Mouse (Mus musculus) limb, embryonic 15.5 days (tissue): ENCODE results near the gene Capn11. TPM values are rescaled to one million over a fixed set of nuclear protein-coding genes. Genes with fewer than 3 reads are reported as not detected.

Experiments used
- ATAC-seq: fragments of 200-750 bp; cut with Nextera tagmentation; 2 replicates; pipeline ENCODE4 v1.8.0; 2017; ENCODE audit warnings: low read depth, moderate TSS enrichment; ENCODE audit not compliant: insufficient number of reproducible peaks, low FRiP score, low TSS enrichment
- H3K27ac ChIP-seq: fragments of 300-500 bp; sonication (generic); 2 replicates; pipeline ENCODE4 v1.5.1; 2015; ENCODE audit warnings: moderate library complexity, mild to moderate bottlenecking, inconsistent platforms
- H3K27me3 ChIP-seq: fragments of 300-500 bp; sonication (generic); 2 replicates; pipeline ENCODE4 v1.6.1; 2015; ENCODE audit warnings: inconsistent platforms
- H3K36me3 ChIP-seq: fragments of 300-500 bp; sonication (generic); 2 replicates; pipeline ENCODE4 v1.6.1; 2015; ENCODE audit warnings: inconsistent platforms
- H3K4me1 ChIP-seq: fragments of 300-500 bp; sonication (generic); 2 replicates; pipeline ENCODE4 v1.6.1; 2015; ENCODE audit warnings: inconsistent platforms
- H3K4me2 ChIP-seq: fragments of 300-500 bp; sonication (generic); 2 replicates; pipeline ENCODE4 v1.6.1; 2015; ENCODE audit warnings: mild to moderate bottlenecking, inconsistent platforms
- H3K4me3 ChIP-seq: fragments of 300-500 bp; sonication (generic); 2 replicates; pipeline ENCODE4 v1.5.1; 2015; ENCODE audit warnings: mild to moderate bottlenecking, inconsistent platforms
- H3K9ac ChIP-seq: fragments of 300-500 bp; sonication (generic); 2 replicates; pipeline ENCODE4 v1.6.1; 2015; ENCODE audit warnings: inconsistent platforms
- H3K9me3 ChIP-seq: fragments of 300-500 bp; sonication (generic); 2 replicates; pipeline ENCODE4 v1.6.1; 2016; ENCODE audit warnings: inconsistent platforms
- WGBS: fragments of 180-500 bp; shearing (Covaris S2); methylation state at CpG from one replicate; pipeline ENCODE4 v1.1.7; 2015; 5-methylcytosine and 5-hydroxymethylcytosine counted together
- polyA plus RNA-seq: library from polyadenylated mRNA; unstranded; fragments of >200 nt; fragmentation: Nextera tagmentation; extraction: Ambion mirVana; gene quantifications from 2 replicates; pipeline ENCODE4 v1.2.1, GENCODE M21; 2015

Capn11 gene
- polyA plus RNA-seq, 1 experiment from 2014 or later, result 0.37 TPM

DNA sequence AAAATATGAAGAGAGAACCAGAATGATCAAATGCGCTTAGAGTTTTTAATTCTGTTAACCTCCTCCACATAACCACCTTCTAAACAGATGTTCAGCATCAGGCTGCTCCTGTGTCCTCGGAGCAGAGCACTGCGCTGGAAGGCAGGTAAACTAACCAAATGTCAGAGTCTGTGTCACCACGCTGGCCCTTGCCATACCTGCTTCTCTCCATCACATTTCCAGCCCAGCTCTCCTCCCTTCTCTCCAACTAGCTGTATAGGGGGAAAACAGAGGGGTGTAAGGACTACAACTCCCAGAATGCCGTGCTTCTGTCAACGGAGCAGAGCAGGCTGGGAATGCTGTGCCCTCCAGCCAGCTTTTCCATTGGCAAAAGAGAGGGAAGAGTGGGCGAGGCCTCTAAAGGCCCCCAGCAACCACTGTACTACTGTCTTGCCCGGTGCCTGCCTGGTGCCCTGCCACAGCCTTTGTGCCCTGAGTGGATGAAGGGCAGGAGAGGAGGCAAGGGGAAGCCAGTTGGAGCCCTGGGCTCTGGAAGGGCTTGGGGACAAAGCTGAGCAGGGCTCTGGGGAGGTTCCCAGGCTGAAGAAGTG, 21.4 kb upstream of the Capn11 start:
- Histone ChIP-seq H3K4me2 (peak overlapping the region; percentile 23; the same call in 1 of the 2 replicates), H3K9me3 (no peaks in the 10 kb centered on the region), H3K4me3 (no peak overlapping the region), H3K4me1 (peaks cover 32% of the 10 kb centered on the region), H3K9ac (peak overlapping the region; percentile 35; the same call in 1 of the 2 replicates), H3K27me3 (no peaks in the 10 kb centered on the region), H3K27ac (peak overlapping the region; percentile 54), H3K36me3 (peaks cover 28% of the 10 kb centered on the region)
- 49% methylated on average over 8 of the region's 8 CpGs for WGBS
- ATAC-seq, result 0 out of 2 replicates have a peak, but pooled peaks have one; percentile 49

DNA sequence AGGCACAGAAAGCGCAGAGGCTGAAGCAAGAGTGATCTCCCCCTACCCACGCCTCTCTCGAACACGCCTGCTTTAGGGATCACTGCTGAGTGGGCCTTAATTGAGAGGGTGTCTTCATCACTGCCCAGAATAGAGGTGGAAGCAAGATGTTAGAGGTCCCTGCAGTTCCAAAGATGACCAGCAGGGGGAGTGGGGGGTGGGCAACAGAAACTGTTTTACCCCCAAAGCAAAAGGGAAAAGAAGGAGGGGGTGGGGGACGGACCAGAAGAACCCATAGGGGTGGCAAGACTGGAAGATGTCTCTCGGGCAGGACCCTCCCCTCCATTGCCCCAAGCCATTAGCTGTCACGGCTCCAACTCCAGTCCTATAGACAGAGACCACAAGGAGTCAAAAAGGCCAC, 19.0 kb upstream of the Capn11 start:
- no peak overlapping the region for H3K9ac ChIP-seq
- no peak overlapping the region for H3K27ac ChIP-seq
- peaks cover 48% of the 10 kb centered on the region for H3K36me3 ChIP-seq
- H3K4me3 ChIP-seq, result no peak overlapping the region
- ATAC-seq, result no peak
- H3K4me1 ChIP-seq, result peaks cover 14% of the 10 kb centered on the region
- WGBS, result 37% methylated on average over 7 of the region's 7 CpGs
- no peaks in the 10 kb centered on the region for H3K9me3 ChIP-seq
- H3K4me2 ChIP-seq, result no peak overlapping the region
- H3K27me3 ChIP-seq, result no peaks in the 10 kb centered on the region

DNA sequence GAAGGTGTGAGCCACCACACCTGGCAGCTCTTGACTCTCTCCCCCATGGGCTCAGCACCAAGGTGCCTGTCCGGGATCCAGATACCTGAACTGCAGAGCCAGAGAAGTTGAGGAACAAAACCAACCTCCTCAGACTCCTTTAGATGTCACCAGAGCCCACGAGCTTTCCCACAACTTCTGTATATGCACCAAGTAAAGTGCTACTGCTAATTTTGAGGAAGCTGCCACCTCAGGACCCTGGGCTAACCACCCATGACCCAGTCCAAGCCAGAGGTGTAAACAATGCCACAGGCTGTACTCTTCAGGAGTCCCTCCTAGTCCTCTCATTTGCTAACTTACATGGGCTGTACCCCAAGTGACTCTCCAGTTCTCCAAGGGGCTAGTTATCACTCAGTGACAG, 13.5 kb upstream of the Capn11 start:
- Histone ChIP-seq H3K36me3 (peaks cover 84% of the 10 kb centered on the region), H3K4me1 (no peaks in the 10 kb centered on the region), H3K4me3 (no peak overlapping the region), H3K9me3 (no peaks in the 10 kb centered on the region), H3K27ac (no peak overlapping the region), H3K27me3 (no peaks in the 10 kb centered on the region), H3K4me2 (no peak overlapping the region), H3K9ac (no peak overlapping the region)
- WGBS, result 93% methylated on average over 2 of the region's 2 CpGs
- no peak for ATAC-seq

DNA sequence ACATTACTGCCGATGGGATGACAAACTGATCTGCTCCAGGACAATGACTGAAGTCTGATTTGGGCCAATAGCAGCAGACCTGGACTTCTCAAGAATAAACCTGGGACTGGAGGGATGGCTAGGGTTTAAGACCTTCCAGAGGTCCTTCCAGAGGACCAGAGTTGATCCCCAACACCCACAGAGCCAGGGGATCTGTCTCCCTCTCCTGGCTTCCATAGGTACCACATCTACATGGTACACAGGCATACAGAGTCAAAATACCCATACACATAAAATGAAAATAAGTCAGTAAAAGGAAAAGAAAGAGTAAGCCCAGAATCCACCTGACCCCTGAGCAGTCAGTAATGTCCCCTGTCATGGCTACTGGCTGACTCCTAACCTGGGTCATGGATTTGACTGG, 12.7 kb upstream of the Capn11 start:
- Histone ChIP-seq H3K4me1 (no peaks in the 10 kb centered on the region), H3K27me3 (no peaks in the 10 kb centered on the region), H3K4me2 (no peak overlapping the region), H3K4me3 (no peak overlapping the region), H3K9ac (no peak overlapping the region), H3K9me3 (no peaks in the 10 kb centered on the region), H3K36me3 (peaks cover 86% of the 10 kb centered on the region), H3K27ac (no peak overlapping the region)
- ATAC-seq, result no peak
- WGBS, result 96% methylated on average over 1 of the region's 1 CpGs

DNA sequence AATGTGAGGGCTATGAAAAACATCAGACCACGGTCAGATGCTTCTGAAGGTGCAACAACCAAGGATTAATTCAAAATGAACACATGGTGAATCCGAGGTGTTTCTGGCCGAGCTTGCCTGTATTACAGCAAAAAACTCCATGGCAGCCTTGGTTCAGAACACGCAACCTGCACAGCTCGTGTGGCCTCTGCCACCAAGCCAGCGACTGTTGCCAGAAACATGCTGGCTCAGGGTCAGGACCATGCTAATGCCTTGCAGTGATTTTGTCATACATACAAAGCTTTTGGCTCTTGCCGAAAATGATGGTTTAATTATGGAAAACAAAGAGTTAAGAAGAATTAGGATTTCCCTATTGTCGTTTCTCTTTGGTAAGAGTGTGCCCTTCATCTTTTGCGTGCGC, 8.9 kb upstream of the Capn11 start:
- 87% methylated on average over 10 of the region's 10 CpGs for WGBS
- no peak for ATAC-seq
- no peaks in the 10 kb centered on the region for H3K9me3 ChIP-seq
- peaks cover 86% of the 10 kb centered on the region for H3K36me3 ChIP-seq
- 0 out of 2 replicates have a peak, but pooled peaks cover 3% of the 10 kb centered on the region for H3K4me1 ChIP-seq
- H3K4me3 ChIP-seq, result no peak overlapping the region
- H3K9ac ChIP-seq, result no peak overlapping the region
- no peak overlapping the region for H3K27ac ChIP-seq
- no peak overlapping the region for H3K4me2 ChIP-seq
- no peaks in the 10 kb centered on the region for H3K27me3 ChIP-seq

DNA sequence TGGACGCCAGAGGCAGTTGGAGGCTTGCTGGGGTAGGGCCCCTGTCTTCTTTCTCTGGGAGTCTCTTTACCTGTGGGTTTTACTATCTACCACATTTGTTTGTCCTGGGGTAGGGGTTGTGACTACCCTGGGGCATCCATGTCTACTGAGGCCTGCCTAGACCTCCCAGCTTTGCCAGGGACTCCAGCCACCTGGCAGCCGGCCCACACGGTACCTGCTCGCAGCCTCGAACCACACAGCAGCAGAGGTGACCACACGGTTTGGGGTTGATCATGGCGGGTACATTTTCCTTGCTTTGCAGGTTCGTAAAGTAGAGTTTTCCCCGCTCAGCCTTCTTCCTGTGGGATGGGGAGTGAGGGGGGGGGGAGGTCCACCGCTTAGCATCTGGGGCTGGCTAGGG, 8.4 kb upstream of the Capn11 start:
- Histone ChIP-seq H3K4me3 (no peak overlapping the region), H3K4me1 (0 out of 2 replicates have a peak, but pooled peaks cover 3% of the 10 kb centered on the region), H3K27me3 (no peaks in the 10 kb centered on the region), H3K9ac (no peak overlapping the region), H3K4me2 (no peak overlapping the region), H3K36me3 (peaks cover 86% of the 10 kb centered on the region), H3K9me3 (no peaks in the 10 kb centered on the region), H3K27ac (no peak overlapping the region)
- ATAC-seq, result no peak
- WGBS, result 76% methylated on average over 10 of the region's 10 CpGs

DNA sequence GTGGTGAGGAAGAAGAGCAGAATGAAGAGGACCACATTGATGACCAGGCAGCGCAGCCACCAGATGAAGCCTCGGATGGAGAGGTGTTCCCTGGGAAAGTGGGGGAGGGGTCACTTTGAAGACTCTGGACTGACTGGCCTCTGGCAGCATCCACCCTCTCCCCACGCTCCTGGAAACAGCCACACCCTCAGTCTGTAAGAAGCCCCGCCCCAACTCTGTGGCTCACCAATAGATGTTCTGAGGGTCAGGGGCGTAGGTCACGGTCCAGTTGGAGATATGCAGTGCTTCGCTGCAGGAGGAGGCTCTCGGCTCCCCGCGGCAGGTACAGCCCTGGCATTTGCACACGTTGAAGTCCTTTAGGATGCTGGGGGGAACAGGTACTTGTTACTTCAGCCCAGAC, 7.0 kb upstream of the Capn11 start:
- Histone ChIP-seq H3K27ac (no peak overlapping the region), H3K36me3 (peaks cover 88% of the 10 kb centered on the region), H3K27me3 (no peaks in the 10 kb centered on the region), H3K9ac (no peak overlapping the region), H3K4me2 (no peak overlapping the region), H3K9me3 (no peaks in the 10 kb centered on the region), H3K4me3 (no peak overlapping the region), H3K4me1 (0 out of 2 replicates have a peak, but pooled peaks cover 3% of the 10 kb centered on the region)
- no peak for ATAC-seq
- 75% methylated on average over 11 of the region's 11 CpGs for WGBS

DNA sequence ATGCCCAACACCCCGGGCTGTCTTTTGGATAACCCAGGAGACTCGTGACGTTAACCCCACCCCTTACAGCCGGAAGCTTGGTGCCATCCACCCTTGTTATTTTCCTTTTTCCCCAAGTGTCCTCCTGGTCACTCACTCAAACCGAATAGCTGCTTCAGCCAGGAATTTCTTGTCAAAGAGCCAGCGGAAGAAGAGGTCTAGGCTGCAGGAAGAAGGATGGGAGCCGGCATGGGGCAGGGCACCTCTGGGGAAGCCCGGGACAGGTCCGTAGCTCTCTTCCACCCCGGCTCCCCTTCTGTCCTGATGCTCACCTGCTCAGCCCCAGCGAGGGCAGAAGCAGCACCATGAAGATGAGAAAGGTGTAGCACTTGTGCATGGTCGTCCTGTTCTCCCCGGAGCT, 5.5 kb upstream of the Capn11 start:
- Histone ChIP-seq H3K36me3 (peaks cover 77% of the 10 kb centered on the region), H3K27me3 (no peaks in the 10 kb centered on the region), H3K4me2 (no peak overlapping the region), H3K4me3 (no peak overlapping the region), H3K9ac (no peak overlapping the region), H3K4me1 (0 out of 2 replicates have a peak, but pooled peaks cover 3% of the 10 kb centered on the region), H3K9me3 (no peaks in the 10 kb centered on the region), H3K27ac (no peak overlapping the region)
- no peak for ATAC-seq
- WGBS, result 89% methylated on average over 13 of the region's 13 CpGs

DNA sequence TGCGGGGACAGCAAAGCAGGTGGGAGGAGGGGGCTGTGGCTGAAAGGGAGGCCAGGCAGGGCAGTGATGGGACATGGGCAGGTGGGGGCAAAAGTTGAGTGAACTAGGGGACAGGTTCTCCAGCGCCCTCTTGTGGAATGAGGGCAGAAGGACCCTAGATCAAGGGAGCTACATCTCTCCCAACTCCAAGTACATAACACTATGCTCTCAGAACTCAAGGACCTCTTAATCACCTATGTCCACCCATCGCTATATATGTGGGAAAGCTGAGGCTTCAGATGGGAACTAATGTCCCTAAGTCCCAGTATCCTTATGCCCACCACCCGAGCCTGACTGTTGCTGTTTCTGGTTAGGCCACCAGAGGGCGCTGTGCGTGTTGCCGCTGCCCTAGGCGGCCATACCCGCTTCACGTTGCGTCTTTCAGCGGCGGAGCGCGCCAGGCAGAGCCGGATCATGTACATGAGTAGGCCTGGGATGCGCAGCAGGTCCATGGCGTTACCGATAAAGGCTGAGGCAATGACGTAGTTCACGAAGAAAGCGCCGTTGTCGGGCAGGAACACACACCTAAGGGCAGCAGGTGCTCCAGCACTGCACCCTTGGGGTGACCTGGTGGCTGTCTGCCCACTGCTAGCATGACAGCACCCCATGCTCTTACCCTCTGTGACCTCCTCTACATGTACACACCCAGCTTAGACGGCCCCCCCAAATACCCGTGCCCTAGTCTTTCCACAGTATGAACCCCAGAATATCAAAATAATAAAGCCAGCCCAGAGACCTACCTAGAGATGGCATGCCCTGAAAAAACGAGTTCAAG, 4.2 kb upstream of the Capn11 start:
- no peak overlapping the region for H3K4me3 ChIP-seq
- 31% methylated on average over 27 of the region's 27 CpGs for WGBS
- no peaks in the 10 kb centered on the region for H3K27me3 ChIP-seq
- no peak overlapping the region for H3K4me2 ChIP-seq
- no peak overlapping the region for H3K27ac ChIP-seq
- H3K4me1 ChIP-seq, result 0 out of 2 replicates have a peak, but pooled peaks cover 3% of the 10 kb centered on the region
- ATAC-seq, result 0 out of 2 replicates have a peak, but pooled peaks have one; percentile 0
- peaks cover 70% of the 10 kb centered on the region for H3K36me3 ChIP-seq
- no peaks in the 10 kb centered on the region for H3K9me3 ChIP-seq
- no peak overlapping the region for H3K9ac ChIP-seq

DNA sequence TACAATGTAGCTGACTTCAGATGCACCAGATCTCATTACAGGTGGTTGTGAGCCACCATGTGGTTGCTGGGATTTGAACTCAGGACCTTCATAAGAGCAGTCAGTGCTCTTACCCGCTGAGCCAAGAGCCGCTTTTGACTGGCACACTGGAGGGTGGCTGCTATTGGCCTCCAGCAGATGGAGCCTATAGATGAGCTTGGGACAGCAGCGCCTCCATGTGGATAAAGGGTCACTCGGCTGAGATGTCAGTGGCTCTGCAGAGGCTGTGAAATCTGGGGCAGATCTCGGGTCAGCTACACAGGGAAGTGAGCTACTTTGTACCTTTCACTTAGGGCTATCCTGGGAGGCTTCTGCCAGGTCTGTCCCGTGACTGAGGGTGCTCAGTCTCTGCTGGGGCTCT, 3.3 kb downstream of the Capn11 start:
- H3K4me1 ChIP-seq, result no peaks in the 10 kb centered on the region
- H3K4me3 ChIP-seq, result no peak overlapping the region
- H3K27me3 ChIP-seq, result no peaks in the 10 kb centered on the region
- 24% methylated on average over 6 of the region's 6 CpGs for WGBS
- no peak overlapping the region for H3K4me2 ChIP-seq
- H3K9ac ChIP-seq, result no peak overlapping the region
- no peak overlapping the region for H3K27ac ChIP-seq
- H3K9me3 ChIP-seq, result no peaks in the 10 kb centered on the region
- H3K36me3 ChIP-seq, result 0 out of 2 replicates have a peak, but pooled peaks cover 2% of the 10 kb centered on the region
- ATAC-seq, result no peak

DNA sequence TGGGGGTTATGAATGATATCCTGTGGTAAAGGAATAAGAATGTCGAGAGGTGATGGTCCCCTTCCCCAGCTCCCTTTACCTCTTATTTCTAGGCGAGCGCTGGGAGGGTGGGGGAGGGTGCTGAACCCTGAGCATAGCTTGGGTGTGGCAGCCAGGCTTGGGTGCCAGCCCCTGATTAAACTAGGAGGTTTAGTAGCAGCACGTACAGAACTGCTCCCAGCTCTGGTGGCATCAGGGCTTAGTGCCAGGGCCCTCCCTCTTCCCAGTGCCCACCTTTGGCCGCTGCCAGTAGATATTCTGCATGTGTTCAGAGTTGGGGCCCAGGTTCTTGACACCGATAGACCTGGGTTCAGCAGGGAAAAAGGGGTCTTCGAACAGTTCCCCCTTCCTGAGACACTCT, 5.9 kb downstream of the Capn11 start:
- no peak for ATAC-seq
- Histone ChIP-seq H3K36me3 (no peaks in the 10 kb centered on the region), H3K9me3 (no peaks in the 10 kb centered on the region), H3K27me3 (no peaks in the 10 kb centered on the region), H3K4me3 (no peak overlapping the region), H3K9ac (no peak overlapping the region), H3K27ac (no peak overlapping the region), H3K4me2 (no peak overlapping the region), H3K4me1 (no peaks in the 10 kb centered on the region)
- 63% methylated on average over 7 of the region's 7 CpGs for WGBS

DNA sequence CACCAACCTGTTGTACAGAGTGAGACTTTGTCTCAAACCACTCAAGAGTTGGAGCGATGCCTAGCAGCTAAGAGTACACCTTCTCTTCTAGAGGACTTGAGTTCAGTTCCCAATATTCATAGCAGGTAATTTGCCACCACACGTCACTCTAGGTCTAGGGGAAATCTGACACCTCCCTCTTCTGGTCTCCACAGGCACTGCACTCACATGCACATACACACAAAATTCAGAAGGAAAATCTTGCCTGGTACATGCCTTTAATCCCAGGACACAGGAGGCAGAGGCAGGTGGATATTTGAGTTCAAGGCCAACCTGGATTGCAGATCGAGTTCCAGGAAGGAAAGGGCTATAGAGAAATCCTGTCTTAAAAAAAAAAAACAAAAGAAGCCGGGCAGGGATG, 14.9 kb downstream of the Capn11 start:
- Histone ChIP-seq H3K27ac (no peak overlapping the region), H3K36me3 (no peaks in the 10 kb centered on the region), H3K4me3 (no peak overlapping the region), H3K9ac (no peak overlapping the region), H3K9me3 (no peaks in the 10 kb centered on the region), H3K4me1 (peaks cover 4% of the 10 kb centered on the region; the same call in 1 of the 2 replicates), H3K27me3 (no peaks in the 10 kb centered on the region), H3K4me2 (no peak overlapping the region)
- no peak for ATAC-seq
- WGBS, result 88% methylated on average over 4 of the region's 4 CpGs
